Mouse (Mus musculus): ENCODE measurements around the gene Kcnj8. TPM values are rescaled to one million over a fixed set of nuclear protein-coding genes. Genes with fewer than 3 reads are reported as not detected.

The Kcnj8 gene
- 7.5 and 9.7 TPM in 2 replicates for polyA plus RNA-seq (2015; fragmentation: Nextera tagmentation; extraction: Ambion mirVana)

DNA sequence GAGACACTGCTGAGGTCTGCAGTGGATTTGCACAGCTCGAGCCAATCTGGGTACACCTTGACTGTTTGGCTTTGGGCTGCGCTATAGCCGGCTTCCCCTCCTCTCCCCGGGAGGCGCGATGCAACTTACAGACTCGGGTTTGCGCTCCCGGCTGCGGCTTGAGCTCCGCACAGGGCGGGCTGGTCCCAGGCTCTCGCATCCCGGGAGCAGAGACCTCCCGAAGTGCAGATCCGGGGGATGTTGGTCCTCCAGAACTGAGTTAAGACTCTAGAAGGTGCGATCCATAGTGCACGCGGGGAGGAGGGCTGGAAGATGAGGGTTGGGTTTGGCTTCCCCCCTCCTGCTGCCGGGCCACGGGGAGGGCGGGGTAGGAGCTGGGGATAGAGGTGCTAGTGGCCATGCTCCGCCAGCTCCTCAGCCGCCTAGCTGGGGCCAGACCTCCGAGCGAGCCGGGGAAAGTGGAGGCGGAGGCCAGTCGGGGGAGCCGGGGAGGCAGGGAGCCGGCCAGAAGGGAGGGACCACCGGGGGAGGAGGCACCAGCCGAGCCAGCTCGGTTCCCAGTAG lies at the start of gene Kcnj8:
TSS of gene Kcnj8 (minus strand) at position 560 of the 564 bp plus-strand sequence.
- Histone ChIP-seq H3K27me3 (replicated peaks) (peaks cover 46% of the 10 kb centered on the region), H3K9ac (peak within 1 kb of the TSS; percentile 80), H3K27ac (replicated peaks) (no peak within 1 kb of the TSS; the same call in 1 of the 2 replicates), H3K36me3 (no peaks in the 10 kb centered on the region), H3K4me1 (peaks cover 48% of the 10 kb centered on the region), H3K4me3 (peak within 1 kb of the TSS; percentile 61), H3K4me2 (peak within 1 kb of the TSS; percentile 92), H3K9me3 (no peaks in the 10 kb centered on the region)
- peak; percentile 37; the same call in 1 of the 2 replicates for ATAC-seq (ENCODE audit: extremely low read depth, insufficient number of reproducible peaks, low FRiP score, low TSS enrichment)
- WGBS: under 1% methylated on average over 34 of the region's 34 CpGs

DNA sequence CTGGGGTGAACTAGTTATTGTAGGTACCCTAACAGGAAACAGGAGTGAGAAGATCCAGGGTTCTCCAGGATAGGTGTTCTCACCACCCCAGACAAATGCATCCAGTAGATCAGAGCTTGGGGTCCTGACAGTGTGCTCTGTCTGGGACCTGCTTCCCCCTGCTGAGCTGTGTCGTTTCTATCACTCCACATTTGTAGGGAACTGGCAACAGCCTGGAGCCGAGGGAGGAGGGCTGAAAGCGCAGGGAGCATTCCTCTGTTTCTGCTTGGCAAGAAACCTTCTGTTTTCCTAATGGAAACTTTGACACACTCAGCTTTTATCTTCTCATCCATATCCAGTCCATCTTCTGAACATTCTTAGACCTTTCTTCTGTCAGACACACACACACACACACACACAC lies 45.2 kb upstream of the Kcnj8 start:
- H3K4me3 ChIP-seq: no peak overlapping the region
- H3K27me3 ChIP-seq (replicated peaks): no peaks in the 10 kb centered on the region
- 34% methylated on average over 3 of the region's 3 CpGs for WGBS
- no peak; the same call in 1 of the 2 replicates for ATAC-seq (ENCODE audit: extremely low read depth, insufficient number of reproducible peaks, low FRiP score, low TSS enrichment)
- H3K4me2 ChIP-seq: no peak overlapping the region
- H3K9me3 ChIP-seq: no peaks in the 10 kb centered on the region
- H3K9ac ChIP-seq: no peak overlapping the region
- peaks cover 47% of the 10 kb centered on the region for H3K36me3 ChIP-seq
- no peak overlapping the region for H3K27ac ChIP-seq (replicated peaks)
- no peaks in the 10 kb centered on the region; the same call in 1 of the 2 replicates for H3K4me1 ChIP-seq

DNA sequence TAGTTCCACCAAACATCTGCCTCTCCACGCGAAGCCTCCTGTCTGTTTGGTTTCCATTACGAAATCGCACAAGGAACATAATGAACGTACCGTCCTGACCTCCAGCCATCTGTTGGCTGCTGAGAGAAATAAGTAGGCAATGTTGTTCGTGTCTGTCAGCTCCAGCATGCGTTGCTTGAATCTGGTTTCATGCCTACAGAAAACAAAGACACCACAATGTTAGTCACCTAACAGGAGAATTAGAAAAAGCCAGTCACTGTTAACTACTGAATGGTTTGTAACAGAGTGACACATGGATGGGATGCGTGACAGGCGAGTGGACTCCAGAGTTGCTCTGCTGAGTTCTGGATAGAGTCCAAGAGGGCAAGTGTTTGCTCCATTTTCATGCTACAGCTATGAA lies 42.9 kb upstream of the Kcnj8 start:
- H3K9ac ChIP-seq: no peak overlapping the region
- H3K4me1 ChIP-seq: peaks cover 19% of the 10 kb centered on the region
- WGBS: 78% methylated on average over 10 of the region's 10 CpGs
- no peak overlapping the region for H3K27ac ChIP-seq (replicated peaks)
- H3K4me3 ChIP-seq: no peak overlapping the region
- peaks cover 32% of the 10 kb centered on the region for H3K36me3 ChIP-seq
- no peaks in the 10 kb centered on the region for H3K9me3 ChIP-seq
- no peak for ATAC-seq (ENCODE audit: extremely low read depth, insufficient number of reproducible peaks, low FRiP score, low TSS enrichment)
- no peak overlapping the region for H3K4me2 ChIP-seq
- no peaks in the 10 kb centered on the region for H3K27me3 ChIP-seq (replicated peaks)

DNA sequence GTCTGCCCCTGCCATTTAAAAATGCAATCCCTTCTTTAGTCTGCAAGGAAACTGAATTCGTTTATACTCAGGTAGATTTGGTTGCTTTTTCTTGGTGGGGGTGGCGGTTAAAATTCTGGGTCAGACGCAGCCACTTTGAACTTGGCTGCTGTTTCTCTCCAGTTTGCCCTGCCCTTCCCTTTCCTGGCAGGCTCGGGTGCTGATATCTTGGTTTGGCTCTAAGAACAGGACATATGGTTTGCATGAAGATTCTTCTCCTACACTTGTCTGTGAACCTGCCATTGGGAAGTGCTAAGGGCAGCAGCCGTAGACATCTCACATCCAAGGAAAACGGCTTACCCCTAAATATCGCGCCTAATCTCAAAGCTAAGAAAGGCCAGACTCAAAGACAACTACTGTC lies 41.0 kb upstream of the Kcnj8 start:
- Histone ChIP-seq H3K27ac (replicated peaks) (no peak overlapping the region), H3K36me3 (peaks cover 24% of the 10 kb centered on the region), H3K27me3 (replicated peaks) (no peaks in the 10 kb centered on the region), H3K9me3 (no peaks in the 10 kb centered on the region), H3K4me3 (no peak overlapping the region), H3K4me1 (peaks cover 29% of the 10 kb centered on the region), H3K9ac (no peak overlapping the region), H3K4me2 (no peak overlapping the region)
- ATAC-seq (ENCODE audit: extremely low read depth, insufficient number of reproducible peaks, low FRiP score, low TSS enrichment): no peak
- WGBS: 66% methylated on average over 8 of the region's 8 CpGs

DNA sequence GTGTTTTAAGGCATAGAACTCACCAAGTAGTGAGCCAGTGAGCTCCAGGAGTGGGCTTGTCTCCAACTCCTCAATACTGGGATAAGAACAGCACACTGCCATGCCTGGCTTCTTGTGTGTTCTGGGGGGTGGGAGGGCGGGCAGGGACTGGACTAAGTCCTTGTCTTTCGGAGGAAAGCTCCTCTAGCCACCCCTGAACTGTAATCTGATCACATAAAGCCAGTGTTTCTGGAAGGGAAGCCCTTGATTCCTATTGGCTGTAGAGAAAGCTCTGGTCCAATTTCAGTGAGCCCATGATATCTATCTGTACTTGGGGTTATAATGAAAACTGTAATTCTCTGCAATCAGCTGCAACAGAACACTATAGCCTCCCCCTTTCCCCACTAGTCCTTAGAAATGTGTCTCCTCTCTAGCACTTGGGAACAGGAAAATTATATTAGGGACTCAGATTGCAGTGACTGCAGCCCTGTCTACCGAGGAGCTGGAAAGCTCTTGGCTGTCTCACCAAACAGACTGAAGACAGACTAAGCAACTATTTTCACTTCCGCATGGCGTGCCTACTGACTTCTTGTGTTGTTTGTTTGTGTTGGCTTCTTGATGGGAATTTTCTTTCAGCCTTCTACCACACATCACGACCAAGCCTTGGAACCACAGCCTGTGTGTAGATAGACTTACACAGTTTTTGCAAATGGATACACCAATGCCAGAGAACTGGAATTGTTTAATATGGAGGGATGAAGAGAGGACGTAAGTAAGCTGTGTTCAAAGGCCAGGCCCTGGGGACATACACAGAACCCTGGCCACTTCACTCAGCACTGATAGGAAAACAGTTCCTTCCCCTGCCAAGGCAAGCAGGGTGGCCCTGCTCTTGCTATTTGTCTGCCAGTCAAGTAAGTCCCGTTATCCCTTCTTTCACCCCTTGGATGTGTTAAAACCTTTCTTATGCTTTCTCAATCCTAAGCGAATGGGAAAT lies 38.3 kb upstream of the Kcnj8 start:
- Histone ChIP-seq H3K27ac (replicated peaks) (0 out of 2 replicates have a peak overlapping the region, but pooled peaks have one; percentile 18), H3K4me3 (no peak overlapping the region), H3K9ac (no peak overlapping the region), H3K36me3 (peaks cover 29% of the 10 kb centered on the region), H3K9me3 (no peaks in the 10 kb centered on the region), H3K4me1 (peaks cover 37% of the 10 kb centered on the region), H3K27me3 (replicated peaks) (no peaks in the 10 kb centered on the region), H3K4me2 (no peak overlapping the region)
- 51% methylated on average over 9 of the region's 9 CpGs for WGBS
- ATAC-seq (ENCODE audit: extremely low read depth, insufficient number of reproducible peaks, low FRiP score, low TSS enrichment): no peak

DNA sequence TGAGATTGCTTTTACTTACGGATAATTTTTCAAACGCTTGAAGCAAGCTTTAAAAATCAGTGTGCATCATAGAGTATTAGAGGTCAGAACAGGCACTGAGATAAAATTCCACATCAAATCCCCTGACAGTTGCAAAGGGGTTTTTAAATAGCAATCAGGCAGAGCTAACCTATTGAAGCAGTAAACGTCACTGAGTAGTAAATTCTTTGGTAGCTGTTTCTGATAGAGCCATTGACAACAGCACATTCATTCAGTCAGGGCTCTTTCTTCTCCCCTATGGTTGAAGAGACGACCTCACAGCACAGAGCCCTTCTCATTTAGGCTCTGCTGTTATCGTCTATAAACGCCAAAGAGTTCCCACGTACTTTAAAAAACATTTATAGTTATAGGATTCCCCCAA lies 35.7 kb upstream of the Kcnj8 start:
- Histone ChIP-seq H3K9ac (no peak overlapping the region), H3K4me3 (no peak overlapping the region), H3K9me3 (no peaks in the 10 kb centered on the region), H3K36me3 (peaks cover 17% of the 10 kb centered on the region), H3K27ac (replicated peaks) (peak overlapping the region; percentile 62), H3K27me3 (replicated peaks) (no peaks in the 10 kb centered on the region), H3K4me1 (peaks cover 37% of the 10 kb centered on the region), H3K4me2 (0 out of 2 replicates have a peak overlapping the region, but pooled peaks have one; percentile 14)
- WGBS: 29% methylated on average over 7 of the region's 7 CpGs
- no peak for ATAC-seq (ENCODE audit: extremely low read depth, insufficient number of reproducible peaks, low FRiP score, low TSS enrichment)

DNA sequence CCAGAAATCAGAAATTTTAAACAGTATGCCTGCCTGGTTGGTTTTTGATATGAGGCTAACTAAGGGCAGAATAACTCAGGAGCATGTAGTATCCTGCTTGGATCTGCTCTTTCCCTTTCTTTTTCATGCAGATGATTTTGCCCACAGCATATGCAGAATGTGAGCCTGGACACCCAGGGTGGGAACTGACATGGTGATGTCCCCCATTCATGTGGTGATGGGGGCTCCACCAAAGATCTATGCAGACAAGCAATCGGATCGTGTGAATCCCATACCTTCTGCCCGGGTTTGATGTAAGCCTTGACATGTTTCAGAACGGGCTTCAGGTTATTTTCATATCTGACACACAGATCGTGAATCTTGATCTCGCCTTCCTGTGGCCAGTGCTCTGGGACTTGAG lies 31.4 kb upstream of the Kcnj8 start:
- Histone ChIP-seq H3K9me3 (no peaks in the 10 kb centered on the region), H3K9ac (no peak overlapping the region), H3K36me3 (peaks cover 43% of the 10 kb centered on the region), H3K27me3 (replicated peaks) (no peaks in the 10 kb centered on the region), H3K4me3 (no peak overlapping the region), H3K27ac (replicated peaks) (no peak overlapping the region), H3K4me2 (no peak overlapping the region), H3K4me1 (peaks cover 12% of the 10 kb centered on the region)
- 72% methylated on average over 6 of the region's 6 CpGs for WGBS
- no peak for ATAC-seq (ENCODE audit: extremely low read depth, insufficient number of reproducible peaks, low FRiP score, low TSS enrichment)

DNA sequence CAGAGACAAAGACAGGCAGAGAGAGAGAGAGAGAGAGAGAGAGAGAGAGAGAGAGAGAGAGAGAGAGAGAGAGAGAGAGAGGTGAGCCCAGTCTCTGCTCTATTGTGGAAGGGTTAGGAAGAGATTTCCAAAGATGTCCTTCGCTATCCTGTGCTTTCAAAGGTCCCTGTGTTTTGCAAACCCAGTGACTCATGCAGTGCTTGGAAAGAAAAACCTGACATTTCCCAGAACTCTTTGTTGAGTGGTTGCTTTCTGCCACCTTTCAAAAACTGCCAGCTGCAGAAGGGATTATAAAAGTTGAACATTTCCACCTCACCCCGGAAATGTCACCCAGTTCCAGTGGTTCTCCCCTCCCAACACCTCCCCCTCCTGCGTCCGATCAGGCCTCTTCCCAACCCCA lies 7.4 kb upstream of the Kcnj8 start:
- Histone ChIP-seq H3K27me3 (replicated peaks) (peaks cover 6% of the 10 kb centered on the region; the same call in 1 of the 2 replicates), H3K4me1 (no peaks in the 10 kb centered on the region), H3K4me2 (no peak overlapping the region), H3K27ac (replicated peaks) (no peak overlapping the region), H3K36me3 (no peaks in the 10 kb centered on the region), H3K9me3 (no peaks in the 10 kb centered on the region), H3K4me3 (no peak overlapping the region), H3K9ac (no peak overlapping the region)
- WGBS: 46% methylated on average over 4 of the region's 4 CpGs
- ATAC-seq (ENCODE audit: extremely low read depth, insufficient number of reproducible peaks, low FRiP score, low TSS enrichment): no peak

DNA sequence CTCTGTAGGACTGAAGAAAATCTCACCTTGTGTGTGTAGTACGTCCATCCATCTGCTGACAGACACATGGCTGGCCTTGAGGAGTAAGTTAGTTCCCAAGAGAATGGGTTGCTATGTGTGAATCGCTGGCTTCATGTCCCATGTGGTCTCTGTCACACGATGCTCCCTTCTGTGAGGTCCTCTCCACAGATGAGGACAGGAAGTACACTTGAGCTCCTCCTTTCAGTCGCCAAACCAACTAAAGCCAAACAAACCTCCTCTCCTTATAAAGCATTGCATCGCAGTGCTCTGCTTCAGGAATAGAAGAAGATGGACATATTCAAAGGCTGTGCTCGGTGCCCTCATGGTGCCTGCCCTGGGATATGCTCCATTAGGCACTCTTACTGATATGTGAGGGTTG lies 6.4 kb upstream of the Kcnj8 start:
- no peaks in the 10 kb centered on the region for H3K36me3 ChIP-seq
- no peaks in the 10 kb centered on the region for H3K9me3 ChIP-seq
- no peak overlapping the region for H3K4me2 ChIP-seq
- H3K4me3 ChIP-seq: no peak overlapping the region
- H3K27ac ChIP-seq (replicated peaks): no peak overlapping the region
- no peak for ATAC-seq (ENCODE audit: extremely low read depth, insufficient number of reproducible peaks, low FRiP score, low TSS enrichment)
- 74% methylated on average over 6 of the region's 6 CpGs for WGBS
- no peaks in the 10 kb centered on the region for H3K4me1 ChIP-seq
- H3K9ac ChIP-seq: no peak overlapping the region
- H3K27me3 ChIP-seq (replicated peaks): peaks cover 14% of the 10 kb centered on the region

DNA sequence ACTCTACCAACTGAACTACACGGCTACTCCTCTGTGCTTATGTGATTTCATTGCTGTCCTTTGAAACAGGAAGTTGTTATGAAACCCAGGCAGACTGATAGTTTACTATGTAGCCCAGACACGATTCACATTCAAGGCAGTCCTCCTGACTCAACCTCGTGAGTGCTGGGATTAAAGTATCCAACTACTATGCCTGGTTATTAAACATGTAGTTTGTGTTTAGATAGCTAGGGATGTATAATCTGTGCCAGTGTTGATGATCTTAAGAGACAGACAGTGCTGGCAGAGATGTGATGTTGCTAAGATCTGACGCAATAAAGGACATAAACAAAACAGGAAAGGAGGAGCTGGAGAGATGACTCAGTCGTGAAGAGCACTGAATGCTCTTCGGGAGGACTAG lies 1.5 kb upstream of the Kcnj8 start:
- Histone ChIP-seq H3K27me3 (replicated peaks) (peaks cover 45% of the 10 kb centered on the region), H3K4me3 (no peak overlapping the region), H3K27ac (replicated peaks) (no peak overlapping the region), H3K4me1 (peaks cover 34% of the 10 kb centered on the region), H3K36me3 (no peaks in the 10 kb centered on the region), H3K4me2 (no peak overlapping the region), H3K9me3 (no peaks in the 10 kb centered on the region), H3K9ac (no peak overlapping the region)
- WGBS: 50% methylated on average over 6 of the region's 6 CpGs
- ATAC-seq (ENCODE audit: extremely low read depth, insufficient number of reproducible peaks, low FRiP score, low TSS enrichment): no peak

DNA sequence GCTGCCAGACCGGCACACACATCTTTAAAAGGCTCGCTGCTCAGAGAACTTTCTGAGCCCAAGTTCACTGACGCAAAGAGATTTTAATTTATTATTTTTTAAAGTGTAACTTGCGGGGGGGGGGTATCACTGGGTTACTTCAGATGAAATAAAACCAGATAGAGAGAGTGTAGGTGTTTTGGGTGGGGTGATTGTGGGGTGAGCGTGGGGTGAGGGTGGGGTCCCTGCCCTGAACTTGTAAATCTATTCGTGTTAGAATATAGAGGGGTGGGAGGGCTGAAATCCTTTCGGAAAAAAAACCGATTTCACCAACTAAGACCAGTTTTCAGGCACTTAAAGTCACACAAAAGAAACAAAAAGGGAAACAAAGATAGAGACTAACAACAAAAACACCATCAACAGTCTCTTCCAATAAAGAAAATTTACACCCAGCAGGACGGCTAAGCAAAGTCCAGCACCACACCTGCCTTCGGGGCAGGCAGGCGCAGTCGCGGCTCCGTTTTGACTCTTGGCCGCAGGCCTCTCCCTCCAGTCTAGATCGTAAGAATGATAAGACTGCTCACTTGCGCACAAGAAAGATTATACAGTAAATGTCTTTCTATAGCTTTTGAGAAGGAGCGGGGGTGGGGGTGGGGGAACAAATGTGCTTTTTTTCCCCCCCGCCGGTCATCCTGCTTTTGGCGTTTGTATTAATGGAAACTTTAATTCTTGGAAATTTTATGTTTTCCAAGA lies 381 bp upstream of the Kcnj8 start:
- Histone ChIP-seq H3K36me3 (no peaks in the 10 kb centered on the region), H3K4me1 (peaks cover 44% of the 10 kb centered on the region), H3K27me3 (replicated peaks) (peaks cover 44% of the 10 kb centered on the region), H3K27ac (replicated peaks) (no peak overlapping the region), H3K4me2 (peak overlapping the region; percentile 92), H3K4me3 (peak overlapping the region; percentile 61), H3K9me3 (no peaks in the 10 kb centered on the region), H3K9ac (peak overlapping the region; percentile 80)
- no peak for ATAC-seq (ENCODE audit: extremely low read depth, insufficient number of reproducible peaks, low FRiP score, low TSS enrichment)
- 3% methylated on average over 21 of the region's 21 CpGs for WGBS

Data from heart, embryonic 13.5 days (tissue).